Mouse (Mus musculus) induced T-regulatory cell, adult 2 months (primary cell): Measurements from ENCODE around the gene Glipr1l2.
"Not testable (repeated sequence)": the region's sequence is repeated elsewhere in the genome, so short reads cannot be mapped to it uniquely, and the experiment has no call there.

Source experiments
- DNase-seq: peaks from one replicate; pipeline ENCODE4 v3.0.0-alpha.2; 2012; ENCODE audit warnings: low read depth

Gene Glipr1l2

GRCm38 (mm10) chr10:112083157-112083556 is at the start of gene Glipr1l2:
Glipr1l2 (plus strand) TSS chr10:112083354.
- no peak for DNase-seq

- peak; percentile 18 for DNase-seq
These were observed 39.6 kb upstream of the Glipr1l2 start for GRCm38 (mm10) chr10:112043523-112043922.

DNA sequence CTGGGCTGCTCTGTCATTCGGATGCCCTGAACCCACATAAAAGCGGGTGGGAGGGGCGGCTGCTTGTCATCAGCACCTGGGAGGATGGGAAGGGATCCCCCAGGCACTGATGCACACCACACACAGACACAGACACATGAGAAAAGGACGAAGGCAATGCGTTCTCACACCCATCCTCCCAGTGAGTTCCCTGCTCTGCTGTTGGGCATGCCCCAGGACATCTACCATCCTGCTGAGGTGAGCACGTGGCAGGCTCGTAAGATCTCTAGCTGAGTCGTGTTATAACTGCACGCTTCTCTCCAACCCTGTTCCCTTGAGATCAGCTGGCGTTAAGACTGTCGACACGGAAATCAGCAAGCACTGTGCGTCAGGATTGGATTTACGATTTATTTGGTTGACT is 38.9 kb upstream of the Glipr1l2 start:
- DNase-seq: not testable (repeated sequence)

- peak; percentile 43 for DNase-seq
These were observed 31.9 kb upstream of the Glipr1l2 start for GRCm38 (mm10) chr10:112051220-112051619.

DNA sequence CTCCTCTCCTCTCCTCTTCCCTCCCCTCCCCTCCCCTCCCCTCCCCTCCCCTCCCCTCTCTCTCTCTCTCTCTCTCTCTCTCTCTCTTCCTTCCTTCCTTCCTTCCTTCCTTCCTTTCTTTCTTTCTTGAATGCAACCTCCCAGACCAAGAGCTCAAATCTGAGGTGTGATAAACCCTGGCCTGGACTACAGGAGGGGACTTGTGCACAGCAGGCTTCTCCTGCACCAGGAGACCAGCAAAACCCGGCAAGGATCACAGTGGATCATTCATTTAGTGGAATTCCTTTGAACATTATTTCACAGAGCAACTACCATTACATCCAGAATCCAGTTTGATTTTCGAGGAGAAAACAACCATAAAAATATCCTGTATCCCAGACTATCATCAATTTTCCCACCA is 31.2 kb upstream of the Glipr1l2 start:
- peak; percentile 23 for DNase-seq

DNA sequence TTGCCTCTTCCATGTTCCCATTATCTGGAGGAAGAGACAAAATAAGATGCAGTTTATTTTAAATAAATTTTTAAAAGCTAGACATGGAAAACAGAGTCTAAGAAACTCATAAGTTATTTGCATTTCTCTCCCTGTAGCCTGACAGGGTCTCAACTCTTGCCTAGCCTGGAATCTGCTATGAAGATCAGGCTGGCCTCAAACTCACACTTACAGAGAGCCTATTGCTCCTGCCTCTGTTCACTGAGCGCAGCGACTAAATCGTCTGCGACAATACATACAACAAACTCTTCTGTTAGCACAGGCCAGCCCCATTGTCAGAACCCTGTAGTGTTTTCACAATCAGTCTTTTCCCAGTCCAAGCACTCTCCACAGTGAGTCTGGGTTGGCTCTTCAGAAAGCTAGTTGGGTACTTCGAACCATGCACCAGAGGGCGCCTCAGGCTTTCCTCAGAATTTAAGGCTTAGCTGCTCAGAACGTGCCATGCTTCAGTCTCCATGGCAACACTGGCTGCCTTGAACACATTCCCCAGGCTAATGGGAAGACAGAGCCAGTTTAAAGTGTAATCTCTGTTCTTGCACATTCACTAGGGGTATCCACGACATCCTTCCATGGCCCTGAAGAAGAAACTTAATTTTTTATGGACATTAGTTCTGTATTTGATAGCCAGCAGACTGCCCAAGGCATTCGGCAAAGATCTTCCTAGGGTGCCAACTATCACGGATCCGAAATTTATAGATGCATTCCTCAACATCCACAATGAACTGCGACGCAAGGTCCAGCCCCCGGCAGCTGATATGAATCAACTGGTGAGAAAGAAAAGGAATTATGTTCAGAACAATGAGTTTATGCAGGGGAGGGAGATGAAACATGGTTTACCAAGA is 23.2 kb upstream of the Glipr1l2 start, which contains the start of gene Glipr1l1:
Gene Glipr1l1 (plus strand): TSS at position 488 of the 881 bp plus-strand sequence.
- DNase-seq: peak; percentile 51

GRCm38 (mm10) chr10:112060583-112060934 is 22.6 kb upstream of the Glipr1l2 start:
- DNase-seq: not testable (repeated sequence)

DNA sequence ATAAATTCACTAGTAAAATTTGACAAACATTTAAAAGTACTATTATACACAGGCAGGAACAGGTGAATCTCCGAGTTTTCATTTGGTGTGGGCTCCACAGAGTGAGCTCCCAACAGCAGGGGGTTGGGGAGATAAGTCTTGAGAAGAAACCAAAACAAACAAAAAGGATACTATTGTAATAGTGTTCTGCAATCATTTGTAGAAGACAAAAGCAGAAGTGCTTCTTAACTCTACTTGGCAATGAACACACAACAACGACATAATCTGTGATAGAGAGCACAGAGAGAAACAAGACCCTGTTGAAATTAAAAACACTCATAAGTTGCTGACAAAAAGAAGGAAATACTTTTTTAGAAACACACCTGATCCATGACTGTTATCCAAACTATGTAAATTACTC is 3.1 kb upstream of the Glipr1l2 start:
- no peak for DNase-seq

DNA sequence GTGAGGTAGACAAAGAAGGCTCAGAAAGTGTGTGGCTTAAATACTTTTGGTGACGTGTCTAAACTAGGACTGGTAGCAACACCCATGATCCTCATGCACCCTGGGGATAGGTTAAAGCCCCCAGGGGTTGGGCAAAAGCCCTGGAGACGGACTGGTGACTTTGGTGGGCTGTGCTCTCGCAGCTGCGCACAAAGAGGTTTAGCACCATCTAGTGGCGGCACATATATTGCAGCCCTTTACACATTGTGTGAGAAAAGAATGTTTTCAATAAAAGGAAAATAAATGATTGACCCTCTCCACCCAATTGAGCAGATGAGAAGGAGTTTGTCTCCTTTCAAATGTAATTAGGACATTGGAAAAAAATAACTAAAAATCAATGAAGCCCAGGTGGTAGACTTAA is 22.6 kb downstream of the Glipr1l2 start:
- peak; percentile 75 for DNase-seq

- DNase-seq: no peak
These were observed 27.2 kb downstream of the Glipr1l2 start for GRCm38 (mm10) chr10:112110401-112110800.

- DNase-seq: not testable (repeated sequence)
These were observed 41.9 kb downstream of the Glipr1l2 start for GRCm38 (mm10) chr10:112125090-112125489.

DNA sequence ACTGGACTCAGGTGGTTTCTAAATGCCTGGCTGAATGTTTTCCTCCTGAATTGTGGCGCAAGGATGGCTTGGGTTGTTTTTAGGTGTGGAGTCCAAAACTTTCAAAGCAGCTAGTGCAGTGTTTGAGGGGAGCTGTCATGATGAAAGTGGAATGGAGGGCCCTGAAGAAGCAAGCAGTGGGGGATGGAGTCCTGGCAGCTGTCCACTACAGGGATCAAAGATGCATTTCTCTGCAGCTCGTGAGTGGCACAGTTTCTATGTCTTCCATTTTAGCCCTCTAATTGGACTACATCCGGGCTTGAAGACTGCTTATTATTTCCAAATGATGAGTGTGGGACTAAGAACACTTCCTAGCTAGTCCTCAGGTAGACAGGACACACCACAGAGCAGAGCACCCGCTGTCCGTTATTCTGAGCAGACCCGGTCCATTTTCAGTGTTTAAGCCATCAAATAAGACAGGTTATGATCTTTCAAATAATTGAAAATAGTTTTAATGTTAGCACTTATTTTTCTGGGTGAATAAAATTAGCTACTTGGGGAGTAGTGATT is 44.6 kb downstream of the Glipr1l2 start:
- DNase-seq: not testable (repeated sequence)

- no peak for DNase-seq
These were observed 49.0 kb downstream of the Glipr1l2 start for GRCm38 (mm10) chr10:112132194-112132593.

GRCm38 (mm10) chr10:112138050-112138870 is 55.1 kb downstream of the Glipr1l2 start:
- DNase-seq: peak; percentile 28

DNA sequence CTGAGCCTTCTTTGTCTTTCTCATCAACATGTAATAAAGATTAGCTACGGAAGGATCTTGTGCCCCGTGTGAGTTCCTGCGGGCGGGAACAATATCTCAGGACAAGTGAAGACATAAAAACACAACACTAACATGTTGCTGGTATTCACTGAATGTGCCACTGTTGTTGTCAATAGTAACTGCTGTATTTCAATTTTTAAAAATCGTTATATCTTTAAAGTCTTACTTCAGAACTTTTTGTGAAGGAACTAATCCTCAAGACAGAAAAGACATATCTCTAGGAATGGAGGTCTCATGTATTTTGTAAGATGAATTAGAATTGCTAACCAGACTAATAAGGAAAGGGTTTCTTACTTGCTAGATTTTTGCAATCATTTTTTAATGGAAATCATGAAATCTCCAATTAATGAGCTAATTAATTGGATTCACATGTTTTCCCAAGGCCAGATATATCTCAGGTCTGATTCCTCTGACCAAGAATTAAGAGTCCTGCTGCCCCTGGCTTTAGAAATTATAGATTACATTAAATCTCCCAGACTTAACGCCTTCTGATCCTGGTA is 55.8 kb downstream of the Glipr1l2 start:
- no peak for DNase-seq

DNA sequence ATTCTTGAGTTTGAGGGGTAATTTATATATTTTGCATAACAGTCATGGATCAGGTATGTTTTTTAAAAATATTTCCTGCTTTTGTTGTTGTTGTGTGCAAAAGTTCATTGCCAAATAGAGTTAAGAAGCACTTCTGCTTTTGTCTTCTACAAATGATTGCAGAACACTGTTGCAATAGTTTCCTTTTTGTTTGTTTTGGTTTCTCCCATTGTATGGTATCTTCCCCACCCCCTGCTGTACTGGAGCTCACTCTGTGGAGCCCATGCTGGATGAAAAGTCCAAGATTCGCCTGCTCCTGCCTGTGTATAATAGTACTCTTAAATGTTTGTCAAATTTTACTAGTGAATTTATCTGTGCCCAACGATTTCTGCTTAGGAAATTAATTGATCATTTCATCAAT is 56.7 kb downstream of the Glipr1l2 start:
- no peak for DNase-seq
